Mouse (Mus musculus) kidney, postnatal 10 days (tissue): ENCODE measurements around the gene Sardh.
A peak's percentile ranks its signal among the peaks of the same experiment; 100 is the strongest.

Experiments
- DNase-seq: peaks from one replicate; pipeline ENCODE4 v3.0.0; 2021; ENCODE audit warnings: mixed read lengths

Sardh gene

DNA sequence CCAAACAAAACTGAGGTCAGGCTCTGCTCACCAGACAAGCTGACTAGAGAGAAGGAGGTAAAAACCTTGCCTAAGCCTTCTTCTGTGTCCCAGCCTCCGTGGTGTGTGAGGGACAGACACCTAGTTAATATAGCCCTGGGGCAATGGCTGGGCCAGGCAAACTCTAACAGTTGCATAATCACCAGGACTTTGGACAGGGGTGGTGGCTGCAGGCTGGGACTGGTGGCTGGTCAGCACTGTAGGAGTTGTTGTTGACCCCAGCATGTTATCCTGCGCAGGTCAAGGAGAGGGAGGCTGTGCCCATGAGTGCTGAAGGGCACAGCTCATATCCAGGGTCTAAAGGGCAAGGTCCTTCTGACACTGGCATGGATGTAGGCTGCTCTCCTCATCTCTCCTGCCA, at the start of gene Sardh:
TSS of gene Sardh (minus strand) at position 127 of the 400 bp plus-strand sequence.
- DNase-seq = peak; percentile 65

DNA sequence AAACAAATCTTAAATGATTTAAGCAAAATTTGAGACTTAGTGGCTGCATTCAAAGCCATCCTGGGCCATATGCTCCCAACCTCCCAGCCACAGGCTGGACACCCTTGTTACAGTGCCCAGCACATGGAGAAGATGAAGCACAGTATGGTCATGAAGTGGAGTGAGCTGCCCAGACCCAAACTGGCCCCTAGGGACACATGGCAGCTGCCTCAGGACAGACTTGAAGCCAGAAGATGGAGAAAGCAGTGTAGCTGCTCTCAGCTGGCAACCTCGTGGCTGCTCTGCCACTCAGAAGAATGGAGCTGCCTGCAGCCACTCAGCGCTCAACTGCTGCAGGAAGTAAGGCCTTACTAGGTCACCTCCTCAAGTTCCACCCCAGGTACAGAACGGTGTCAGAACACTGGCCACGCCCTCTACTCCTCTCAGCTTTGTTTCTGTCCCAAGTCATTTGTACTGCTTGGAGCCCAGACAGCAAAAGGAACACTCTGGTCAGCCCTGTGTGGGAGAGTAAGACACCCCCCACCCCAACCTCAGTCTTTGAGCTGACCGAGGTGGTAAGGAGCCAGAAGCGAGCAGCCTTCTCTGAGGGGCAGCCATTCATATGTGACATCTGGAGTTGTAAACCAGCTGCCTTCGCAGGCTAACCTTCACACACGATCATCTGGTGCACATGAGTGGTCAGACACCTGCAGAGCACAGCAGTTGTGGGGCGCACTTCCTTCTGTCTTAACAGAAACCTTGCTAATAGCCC, 48.7 kb upstream of the Sardh start:
- no peak for DNase-seq

DNA sequence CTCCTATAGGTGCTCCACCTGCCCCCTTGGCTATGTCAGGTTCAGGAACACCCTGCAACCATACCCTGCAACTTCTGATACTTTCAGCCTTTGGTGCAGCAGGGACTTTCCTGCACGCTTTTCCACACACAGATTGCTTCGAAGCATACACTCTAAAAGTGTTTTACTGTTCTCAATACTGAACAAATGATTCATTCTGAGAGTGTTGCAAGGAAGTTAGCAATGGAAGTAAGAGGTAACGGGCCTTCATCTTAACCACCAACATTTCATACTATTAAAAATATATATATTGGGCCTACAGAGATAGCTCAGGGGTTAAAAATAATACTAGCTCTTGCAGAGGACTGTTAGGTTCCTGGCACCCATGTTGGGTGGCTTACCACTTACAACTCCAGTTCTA, 46.6 kb upstream of the Sardh start:
- DNase-seq = no peak

DNA sequence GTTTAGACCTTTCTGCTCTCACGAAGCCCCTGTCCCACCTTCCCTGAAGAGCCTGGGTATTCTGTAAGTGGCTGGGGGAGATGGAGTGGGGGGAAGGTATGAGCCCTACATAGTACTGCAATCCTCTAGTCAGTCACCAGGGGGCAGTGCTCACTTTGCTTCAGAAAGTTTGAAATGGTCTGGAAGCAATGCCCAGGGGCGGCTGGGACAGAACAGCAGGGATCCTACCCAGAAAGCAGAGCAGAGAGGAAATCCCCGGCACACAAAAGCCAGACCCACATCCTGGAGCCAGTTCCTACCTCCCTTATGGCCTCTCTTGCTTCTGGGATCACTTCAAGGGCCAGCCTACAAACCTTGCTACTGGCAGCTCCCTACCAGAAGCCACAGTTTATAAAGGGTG, 40.9 kb upstream of the Sardh start:
- peak; percentile 92 for DNase-seq

DNA sequence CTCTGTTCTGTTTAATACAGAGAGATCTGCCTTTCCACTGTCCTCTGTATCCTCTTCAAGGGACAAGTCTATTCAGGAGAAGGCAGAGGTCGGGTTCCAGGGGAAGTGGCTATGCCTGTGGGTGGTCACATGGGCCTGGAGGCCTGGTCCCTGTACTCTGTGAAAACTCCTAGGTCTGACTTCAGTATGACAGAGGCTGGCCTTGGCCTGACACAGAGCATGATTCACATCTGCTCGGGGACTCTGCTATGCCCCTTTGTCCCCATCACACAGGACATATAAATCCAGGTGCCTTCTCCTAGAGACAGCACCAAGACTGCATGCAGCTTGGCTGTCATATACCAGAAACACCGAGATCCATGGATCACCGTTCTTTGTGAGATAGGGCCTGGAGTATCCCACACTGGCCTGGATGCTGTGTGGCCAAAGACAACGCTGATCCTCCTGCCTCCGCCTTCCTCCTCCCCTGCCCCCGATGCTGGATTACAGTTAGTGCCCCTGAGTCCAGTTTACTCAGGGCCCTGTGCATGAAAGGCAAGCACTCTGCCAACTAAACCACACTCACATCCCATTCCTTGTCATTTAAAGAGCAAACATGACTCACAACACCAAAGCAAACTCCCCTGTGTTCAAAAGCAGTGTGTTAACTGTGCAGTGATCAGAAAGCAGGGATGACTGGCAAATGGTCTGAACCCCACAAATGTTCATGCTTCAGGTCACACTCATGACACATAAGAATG, 39.0 kb upstream of the Sardh start:
- no peak for DNase-seq

DNA sequence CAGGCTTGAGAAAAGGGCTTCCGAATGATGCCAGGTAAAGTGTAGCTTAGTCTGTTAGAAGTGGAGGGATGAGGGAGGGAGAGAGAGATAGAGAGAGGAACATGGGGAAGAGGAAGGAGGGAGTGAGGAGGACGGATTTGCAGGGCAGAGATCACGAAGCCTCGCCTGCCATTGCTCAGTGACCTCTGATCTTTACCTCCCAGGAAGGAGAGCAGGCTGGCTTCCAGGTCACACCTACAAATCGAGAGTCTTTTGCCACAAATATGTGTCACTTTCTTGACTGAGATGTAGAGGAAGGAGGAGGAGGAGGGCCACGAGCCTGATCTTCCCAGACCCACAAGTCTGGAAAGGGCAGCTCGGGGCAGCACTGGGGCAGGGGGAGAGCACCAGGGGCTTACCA, 36.3 kb upstream of the Sardh start:
- no peak for DNase-seq

DNA sequence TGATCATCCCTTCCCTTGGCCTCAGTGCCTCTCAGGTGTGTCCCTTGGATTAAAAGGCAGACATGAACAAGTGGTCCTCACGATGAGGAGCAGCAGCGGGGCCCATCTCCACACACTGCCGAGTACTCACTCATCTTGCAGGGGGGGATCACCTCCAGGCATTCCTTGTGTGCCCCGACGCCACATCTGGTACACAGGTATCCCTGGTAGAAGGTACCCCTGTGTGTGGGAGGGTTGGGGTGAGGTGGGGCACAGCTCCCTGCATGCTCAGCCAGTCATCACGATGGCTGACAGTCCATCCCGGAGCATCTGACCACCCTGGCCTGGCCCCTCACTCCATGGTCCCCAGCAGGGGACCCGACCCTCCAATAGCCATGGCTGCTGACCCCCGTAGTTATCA, 33.6 kb upstream of the Sardh start:
- DNase-seq = no peak

DNA sequence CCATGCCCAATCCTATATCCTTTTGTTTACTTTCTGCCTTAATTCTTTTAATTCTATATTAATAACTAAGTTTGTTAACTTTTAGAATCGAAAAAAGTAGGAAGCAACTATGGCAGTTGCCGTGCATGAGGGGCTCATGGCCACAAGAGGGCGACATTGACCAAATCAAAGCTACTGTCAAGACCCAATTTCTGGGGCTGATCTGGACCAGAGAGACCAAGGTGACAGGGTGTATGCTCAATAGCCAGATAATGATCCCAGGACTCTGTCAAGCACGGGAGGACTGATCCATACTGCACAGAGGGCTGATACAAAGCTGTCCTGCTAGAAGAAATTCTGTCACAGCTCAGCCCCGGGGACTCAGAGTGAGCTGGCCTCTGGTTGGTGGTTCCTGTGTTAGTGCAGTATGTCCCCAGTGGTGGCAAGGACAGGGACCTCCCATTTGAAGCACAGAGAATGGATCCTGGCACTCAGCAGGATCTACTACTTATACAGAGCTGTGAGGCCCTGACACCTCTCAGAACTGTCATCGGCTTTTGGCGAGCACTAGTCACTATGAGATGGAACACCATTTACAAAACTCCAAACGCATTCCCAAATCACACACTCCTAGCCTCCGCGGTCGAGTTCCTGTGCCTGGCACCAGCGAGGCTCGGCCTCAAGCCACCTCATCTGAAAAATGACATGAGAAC, 32.9 kb upstream of the Sardh start:
- DNase-seq = peak; percentile 87

DNA sequence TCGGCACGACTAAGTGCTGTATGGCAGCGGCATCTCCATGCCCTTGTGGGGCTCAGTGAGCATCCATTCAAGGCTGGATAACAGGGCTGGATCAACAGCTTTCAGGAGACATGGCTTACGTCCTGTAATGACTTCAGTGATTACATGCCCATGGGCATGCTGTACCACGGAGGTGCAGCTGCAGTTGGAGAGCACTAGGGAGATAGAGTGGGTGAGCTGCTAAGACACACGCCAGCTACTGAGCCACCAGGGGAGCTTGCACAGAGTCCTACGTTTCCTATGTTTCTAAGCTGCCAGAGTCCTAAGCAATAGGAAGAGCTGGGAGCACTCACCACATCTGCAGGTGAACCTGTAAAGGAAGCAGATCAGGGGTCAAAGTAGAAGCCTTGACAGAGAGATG, 30.7 kb upstream of the Sardh start:
- no peak for DNase-seq

DNA sequence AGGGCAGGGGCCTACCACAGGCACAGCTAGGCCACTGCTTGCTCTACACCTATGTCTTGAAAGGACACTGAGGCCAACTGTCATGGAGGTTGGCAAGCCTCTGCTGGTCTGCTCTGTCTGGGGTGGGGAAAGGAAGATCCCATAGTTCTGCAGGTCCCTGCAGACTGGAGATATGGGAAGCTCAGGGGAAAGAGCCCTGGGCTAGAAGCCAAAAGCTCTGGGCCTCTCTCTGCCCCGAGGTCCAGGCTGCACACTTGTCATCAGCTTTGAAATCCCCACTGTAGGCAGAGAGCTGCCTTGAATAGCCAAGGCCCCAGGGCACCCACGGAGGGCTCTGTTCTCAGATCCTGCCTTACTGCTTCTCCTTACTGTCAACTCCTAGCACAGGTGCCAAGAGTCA, 20.2 kb upstream of the Sardh start:
- DNase-seq = no peak

DNA sequence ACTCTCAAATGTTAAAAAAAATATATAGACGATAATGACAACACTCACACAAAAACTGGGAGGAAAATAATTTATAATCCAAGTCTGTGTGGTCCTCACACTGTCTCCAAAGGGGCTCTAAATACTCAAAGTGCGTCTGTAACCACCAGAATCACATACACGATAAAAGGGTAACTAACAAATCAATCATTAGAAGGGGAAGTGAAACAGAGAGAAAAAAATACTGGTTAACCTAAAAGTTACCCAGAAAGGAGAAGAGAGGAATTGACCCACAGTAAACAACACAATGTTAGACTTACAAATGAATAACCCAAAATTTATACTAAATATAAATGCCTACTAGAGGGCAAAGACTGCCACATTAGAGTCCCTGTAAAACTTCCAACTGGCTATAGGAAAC, 17.7 kb upstream of the Sardh start:
- no peak for DNase-seq

DNA sequence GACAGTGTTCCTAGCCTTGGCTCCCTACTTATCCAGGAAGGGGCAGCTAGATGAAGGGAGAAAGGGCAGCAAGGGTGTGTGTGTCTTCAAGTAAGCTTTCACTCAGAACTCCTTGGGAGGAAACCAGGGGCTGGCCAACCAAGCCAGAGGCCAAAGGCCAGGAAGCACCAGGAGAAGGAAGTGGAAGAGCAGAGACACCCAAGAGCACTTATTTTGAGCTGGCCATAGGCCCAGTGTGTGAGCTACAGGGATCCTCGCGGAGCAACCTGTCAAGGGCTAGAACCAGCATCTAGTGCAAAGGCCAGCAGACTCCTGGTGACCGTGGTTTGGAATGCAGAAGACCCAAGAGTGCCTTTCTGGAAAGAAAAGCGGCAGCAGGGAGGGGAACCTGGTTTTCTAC, 14.8 kb upstream of the Sardh start:
- peak; percentile 56 for DNase-seq

DNA sequence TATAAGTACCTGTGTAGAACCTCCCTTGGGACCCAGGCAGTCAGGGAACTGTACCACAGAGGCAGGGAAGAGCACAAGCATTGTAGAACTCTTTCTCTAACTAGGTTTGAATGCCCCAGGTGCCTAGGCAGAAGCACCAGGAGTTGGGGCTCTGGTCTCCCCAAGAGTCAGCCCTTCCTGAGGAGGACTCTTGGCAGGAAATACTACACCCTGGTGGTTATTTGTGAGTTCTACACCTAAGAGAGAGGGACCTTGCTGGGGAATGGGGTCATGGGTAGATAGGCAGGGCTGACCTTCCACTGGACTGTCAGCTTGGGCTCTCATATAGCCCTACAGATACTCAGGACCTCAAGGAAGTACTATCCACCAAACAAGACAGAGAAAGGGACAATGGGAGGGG, 3.3 kb upstream of the Sardh start:
- DNase-seq = no peak

DNA sequence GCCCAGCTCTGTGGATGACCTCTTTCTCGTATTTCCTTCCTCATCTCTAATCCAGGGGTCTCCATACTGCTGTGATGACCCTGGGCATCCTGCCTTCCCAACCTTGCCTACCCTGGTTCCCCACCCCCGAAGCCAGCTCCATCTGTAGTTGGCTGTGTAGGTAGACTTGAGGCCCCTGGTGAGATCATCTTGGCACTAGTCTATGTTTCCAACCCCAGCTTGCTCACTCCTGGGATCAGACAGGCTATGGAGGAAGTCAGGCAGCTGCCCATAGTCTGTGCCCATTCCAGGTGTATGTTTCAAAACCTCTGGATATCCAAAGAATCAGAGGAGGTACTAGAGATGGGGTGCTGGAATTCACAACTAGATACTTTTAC, 662 bp downstream of the Sardh start:
- no peak for DNase-seq

DNA sequence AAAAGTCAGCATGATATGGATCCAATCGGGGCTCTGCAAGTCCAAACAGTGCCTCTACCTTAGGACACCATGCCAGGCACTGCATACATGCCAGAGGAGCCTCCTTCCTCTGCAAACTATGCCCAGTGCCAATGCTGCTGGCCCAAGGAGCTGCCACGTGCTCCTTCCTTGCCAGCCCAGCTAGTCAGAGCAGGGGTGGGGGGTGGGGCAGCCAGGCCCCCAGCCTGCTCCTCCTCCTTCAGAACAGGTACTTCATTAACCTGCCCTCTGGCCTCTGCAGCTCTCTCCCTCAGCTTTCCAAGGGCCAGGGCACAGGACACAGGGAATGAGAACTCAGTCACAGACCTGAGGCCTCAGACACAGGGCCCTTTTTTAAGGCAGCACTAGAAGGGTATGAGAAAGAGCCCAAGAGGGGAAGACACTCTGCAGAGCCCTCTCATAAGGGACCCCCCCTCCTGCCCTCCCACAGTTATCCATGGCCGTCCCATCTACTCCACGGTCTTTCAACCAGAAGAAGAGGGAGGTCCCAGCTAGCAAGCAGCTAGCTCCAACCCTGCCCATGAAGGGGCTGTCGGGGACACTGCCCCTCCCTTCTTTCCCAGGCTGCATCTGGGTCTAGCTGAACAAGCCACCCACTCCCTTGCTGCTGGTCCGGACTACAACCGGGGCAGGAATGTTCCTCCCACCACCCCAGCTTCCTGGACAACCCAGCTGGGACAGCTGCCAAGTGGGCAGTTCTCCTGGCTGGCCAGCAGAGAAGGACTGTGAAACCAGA, 1.2 kb downstream of the Sardh start:
- DNase-seq = peak; percentile 97

DNA sequence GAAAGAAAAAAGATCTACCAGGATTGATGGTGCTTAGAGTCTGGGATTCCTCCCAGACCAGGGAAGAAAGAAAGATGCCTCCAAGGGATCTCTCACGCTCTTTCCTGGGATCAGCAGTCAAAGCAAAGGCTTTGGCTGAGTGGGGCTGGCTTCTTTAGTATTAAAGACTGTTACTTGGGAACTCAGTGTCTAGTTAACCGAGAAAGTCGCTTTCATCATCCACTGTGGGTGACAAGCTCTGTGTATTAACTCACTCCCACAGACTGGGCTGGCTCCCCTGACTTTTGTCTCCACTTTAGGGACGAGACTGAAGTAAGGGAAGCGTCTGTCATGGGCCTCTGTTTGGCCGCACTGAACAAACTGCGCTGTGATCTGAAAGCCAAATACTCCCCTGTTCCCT, 2.2 kb downstream of the Sardh start:
- no peak for DNase-seq

DNA sequence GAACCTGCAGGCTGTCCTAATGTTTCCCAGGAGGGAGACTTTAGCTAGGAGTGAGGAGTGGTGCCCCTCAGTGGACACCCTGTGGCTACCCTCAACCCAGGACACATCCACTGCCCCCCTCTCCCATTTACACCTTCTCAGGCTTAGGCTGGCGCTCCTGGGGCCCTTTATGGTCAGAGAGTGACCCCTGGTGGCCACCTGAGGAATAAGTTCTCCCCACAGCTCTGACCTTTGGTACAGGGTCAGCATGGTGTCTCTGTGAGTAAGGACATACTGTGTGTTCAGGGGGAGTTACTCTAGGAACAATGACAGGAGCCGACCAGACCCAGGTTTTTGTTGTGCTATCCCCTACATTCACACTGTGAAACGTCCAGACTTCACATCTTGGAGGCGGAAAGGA, 10.8 kb downstream of the Sardh start:
- DNase-seq = peak; percentile 78

DNA sequence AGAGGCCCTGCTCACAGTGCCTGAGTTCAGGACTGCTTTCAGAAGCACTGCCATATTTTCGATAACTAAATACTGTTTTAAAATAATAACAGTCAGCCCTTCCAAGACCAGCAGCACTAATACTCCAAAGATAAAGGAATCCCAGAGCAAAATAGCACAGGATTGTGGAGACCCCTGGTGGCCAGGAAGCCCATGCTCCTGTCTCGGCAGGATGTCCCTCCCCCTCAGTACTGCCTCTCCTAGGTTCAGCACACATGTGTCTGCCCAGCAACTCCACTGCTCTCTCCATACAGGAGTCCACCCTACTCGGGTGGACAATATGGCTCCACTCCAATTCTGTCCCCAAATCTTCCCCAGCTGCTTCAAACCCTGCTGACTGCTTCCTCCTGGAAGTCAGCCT, 12.4 kb downstream of the Sardh start:
- peak; percentile 86 for DNase-seq

DNA sequence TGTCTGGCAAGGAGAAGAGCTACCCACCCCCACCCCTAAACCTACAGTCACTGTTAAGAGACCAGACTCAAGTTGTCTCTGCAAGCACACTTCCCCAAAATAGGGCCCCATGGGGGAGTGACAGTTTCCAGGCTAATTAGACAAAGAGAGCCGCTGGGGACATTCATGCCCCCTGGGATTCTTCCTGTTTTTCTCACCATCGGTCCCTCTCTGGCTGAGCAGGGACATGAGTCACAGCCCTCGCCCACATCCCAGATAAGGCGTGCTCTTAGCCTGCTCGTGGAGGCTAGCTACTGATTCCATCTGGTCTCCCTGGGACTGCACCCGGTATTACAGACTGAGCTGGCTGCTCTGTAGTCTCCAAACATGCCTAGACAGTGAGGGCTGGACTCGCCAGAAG, 15.8 kb downstream of the Sardh start:
- DNase-seq = peak; percentile 37

DNA sequence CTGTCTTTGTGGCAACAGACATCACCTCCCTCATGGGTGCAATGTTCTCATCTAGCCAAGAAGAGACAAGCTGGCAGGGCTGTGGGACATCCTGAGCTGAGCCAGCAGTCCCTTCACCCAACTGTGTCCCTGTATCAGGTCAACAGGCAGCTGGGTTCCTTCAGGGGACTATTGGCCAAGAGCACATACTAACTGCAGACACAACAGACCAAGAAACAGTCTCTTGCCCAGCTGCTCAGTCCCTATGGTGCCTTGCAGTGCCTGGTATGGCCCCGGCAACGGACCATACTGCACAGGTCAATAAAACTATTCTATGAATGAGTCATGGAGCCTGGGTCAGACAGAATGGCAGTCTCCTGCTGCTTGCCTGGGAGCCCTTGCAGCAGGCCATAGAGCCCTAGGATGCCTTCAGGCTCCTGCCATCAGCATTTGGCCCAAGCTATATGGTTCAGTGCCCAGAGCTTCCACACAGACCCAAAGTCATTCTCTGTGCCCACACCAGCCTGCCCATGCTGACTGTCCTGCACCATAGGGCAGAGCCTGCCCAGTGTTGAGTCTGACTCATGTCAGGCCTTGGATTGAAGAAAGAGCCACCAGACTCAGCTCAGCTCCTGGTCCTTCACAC, 18.5 kb downstream of the Sardh start:
- no peak for DNase-seq

DNA sequence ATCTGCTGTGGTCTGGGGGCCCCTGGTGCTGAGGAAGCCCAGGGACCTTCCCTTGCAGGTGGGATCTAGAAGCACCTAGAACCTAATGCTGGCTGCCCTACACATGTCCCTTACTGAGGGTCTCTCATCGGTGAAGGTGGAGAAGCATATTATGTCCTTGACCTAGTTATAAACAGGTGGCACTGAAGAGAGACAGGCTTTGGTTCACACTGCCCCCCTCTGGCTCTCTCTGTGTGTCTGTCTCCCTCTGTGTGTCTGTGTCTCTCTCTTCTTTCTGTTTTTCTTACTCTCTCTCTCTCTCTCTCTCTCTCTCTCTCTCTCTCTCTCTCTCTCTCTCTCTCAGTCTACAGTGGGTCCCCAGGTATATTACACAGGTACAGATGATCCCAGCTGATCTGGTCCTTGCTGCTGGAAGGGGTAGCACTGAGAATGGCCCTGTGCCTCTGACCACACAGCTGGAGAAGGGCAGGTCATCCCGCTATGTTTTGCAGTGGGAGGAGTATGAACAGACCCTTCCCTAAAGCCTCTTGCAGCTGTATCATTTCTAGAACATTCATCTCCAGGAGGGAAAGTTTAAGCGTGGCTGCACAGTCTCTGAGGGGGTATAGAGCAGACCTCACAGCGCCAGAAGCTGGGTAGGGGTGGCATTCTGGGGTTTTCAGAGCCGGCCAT, 19.2 kb downstream of the Sardh start:
- DNase-seq = no peak

DNA sequence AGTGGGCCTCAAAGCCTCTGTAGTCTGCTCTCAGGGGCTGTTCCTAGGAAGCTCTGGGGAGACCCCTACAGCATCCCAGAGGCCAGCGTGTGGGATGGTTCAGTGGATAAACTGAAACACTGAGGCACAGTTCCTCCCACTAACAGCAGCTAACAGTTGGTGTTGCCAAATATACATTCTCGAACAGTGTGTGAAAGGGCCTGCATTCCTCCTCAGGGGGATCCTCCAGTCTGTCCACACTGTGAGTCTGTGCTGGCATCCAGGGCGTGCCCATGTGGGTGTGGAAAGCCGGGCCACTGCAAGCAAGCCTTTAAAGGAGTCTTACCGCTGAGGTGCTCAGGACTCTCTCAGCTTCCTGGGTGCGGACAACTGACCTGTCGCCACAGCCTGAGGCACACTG, 21.6 kb downstream of the Sardh start:
- no peak for DNase-seq
